Mouse (Mus musculus): ENCODE data around the gene Ppfibp2.

GRCm38 (mm10) chr7:107656451-107656850, 61.4 kb downstream of the Ppfibp2 start:
- no peak for TF ChIP-seq E2F4 (IDR thresholded peaks at IDR 0.05; ENCODE audit: insufficient read depth)
- TF ChIP-seq POLR2A (IDR thresholded peaks at IDR 0.05; ENCODE audit: insufficient read length, low read depth) = no peak
- no peak for TF ChIP-seq MYOG (IDR thresholded peaks at IDR 0.05; ENCODE audit: control insufficient read depth in 1 of 3, insufficient read depth in 1 of 3, insufficient read length in 2 of 3, low read depth in 2 of 3)
- no peak for TF ChIP-seq TCF3 (IDR thresholded peaks at IDR 0.05; ENCODE audit: insufficient read length, low read depth)
- no peak for TF ChIP-seq USF1 (IDR thresholded peaks at IDR 0.05; ENCODE audit: low read depth)
- no peak for TF ChIP-seq CEBPB (IDR thresholded peaks at IDR 0.05; ENCODE audit: insufficient read depth, poor library complexity, severe bottlenecking)
- no peak for TF ChIP-seq SRF (IDR thresholded peaks at IDR 0.05; ENCODE audit: control insufficient read depth, insufficient read length, low read depth)
- no peak for TF ChIP-seq MYOD1 (IDR thresholded peaks at IDR 0.05; ENCODE audit: control insufficient read depth in 1 of 3, insufficient read length in 2 of 3, low read depth in 2 of 3)
- TF ChIP-seq POLR2AphosphoS2 (IDR thresholded peaks at IDR 0.05; ENCODE audit: insufficient read length, low read depth) = no peak
- no peak for TF ChIP-seq MAX (IDR thresholded peaks at IDR 0.05; ENCODE audit: low read depth)
- TF ChIP-seq REST (IDR thresholded peaks at IDR 0.05; ENCODE audit: insufficient read depth, insufficient read length) = no peak
- TF ChIP-seq TCF12 (IDR thresholded peaks at IDR 0.05; ENCODE audit: insufficient read depth, poor library complexity, severe bottlenecking) = no peak
